Mouse (Mus musculus) spleen, postnatal 10 days (tissue): ENCODE results near the gene Ciao1.
"Not testable (repeated sequence)": the region's sequence is repeated elsewhere in the genome, so short reads cannot be mapped to it uniquely, and the experiment has no call there.

Experiments used
- DNase-seq, 2 experiments: peaks; one replicate each; pipeline ENCODE4 v3.0.0; 2021 to 2022; ENCODE audit warnings: low spot score in 2 of 2

Ciao1 gene

GRCm38 (mm10) chr2:127250291-127251008 is 2.8 kb upstream of the Ciao1 start:
- no peak for DNase-seq

GRCm38 (mm10) chr2:127248334-127249004 is 853 bp upstream of the Ciao1 start:
- peak; percentile 64 to 72 for DNase-seq

DNA sequence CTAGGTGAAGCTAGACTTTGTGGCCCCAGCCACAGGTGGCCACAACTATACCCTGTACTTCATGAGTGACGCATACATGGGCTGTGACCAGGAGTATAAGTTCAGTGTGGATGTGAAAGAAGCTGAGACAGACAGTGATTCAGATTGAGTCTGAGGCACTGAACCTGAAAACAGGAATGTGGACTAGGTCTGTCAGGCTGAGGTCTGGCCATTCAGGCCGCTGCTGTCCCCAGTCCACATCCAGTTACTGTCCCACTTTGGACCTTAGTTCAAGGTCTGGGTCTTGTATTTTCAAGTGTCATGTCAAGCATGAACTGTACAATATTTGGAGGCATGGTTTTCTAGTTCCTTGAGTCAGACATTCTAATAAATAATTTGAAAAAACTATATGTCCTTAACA is 7.6 kb downstream of the Ciao1 start:
- DNase-seq, result no peak

GRCm38 (mm10) chr2:127237897-127238610 is 9.6 kb downstream of the Ciao1 start:
- no peak for DNase-seq

- DNase-seq, result no peak
These were observed 22.4 kb downstream of the Ciao1 start for GRCm38 (mm10) chr2:127225261-127225660.

DNA sequence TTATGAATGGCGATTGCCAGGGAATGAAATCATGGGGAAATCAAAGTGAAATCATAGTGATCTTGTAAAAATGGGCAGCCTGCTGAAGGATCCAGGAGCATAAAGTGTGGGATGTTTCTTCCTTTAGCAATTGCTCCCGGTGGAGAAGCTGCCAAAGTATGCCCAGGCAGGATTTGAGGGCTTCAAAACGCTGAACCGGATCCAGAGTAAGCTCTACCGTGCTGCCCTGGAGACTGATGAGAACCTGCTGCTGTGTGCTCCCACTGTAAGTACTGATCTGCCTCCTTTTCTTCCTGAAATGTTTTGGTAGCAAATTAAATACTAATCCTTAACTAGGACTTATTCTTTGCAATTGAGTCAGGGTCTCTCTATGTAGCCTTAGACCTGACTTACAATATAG is 29.9 kb downstream of the Ciao1 start:
- DNase-seq, result no peak

GRCm38 (mm10) chr2:127210701-127211100 is 36.9 kb downstream of the Ciao1 start:
- DNase-seq, result no peak

DNA sequence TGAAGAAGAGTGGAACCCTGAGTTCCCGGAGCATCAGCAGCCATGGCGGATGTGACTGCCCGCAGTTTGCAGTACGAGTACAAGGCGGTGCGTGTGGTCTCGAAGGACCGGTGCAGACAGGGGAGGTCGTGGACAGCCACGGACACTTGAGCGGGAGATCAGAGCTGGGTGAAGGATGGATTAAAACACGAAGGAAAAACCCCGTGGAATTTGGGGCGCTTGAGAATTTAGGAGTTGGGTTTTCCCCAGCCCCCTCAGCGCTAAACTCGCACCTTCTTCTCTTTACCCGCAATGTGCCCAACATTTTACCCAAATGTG is 39.2 kb downstream of the Ciao1 start:
- no peak for DNase-seq

- DNase-seq, result peak; percentile 85 to 95
These were observed 39.8 kb downstream of the Ciao1 start, which contains the start of the genes 1810024B03Rik and Snrnp200 for GRCm38 (mm10) chr2:127207547-127208451. TSS of gene 1810024B03Rik (minus strand) at chr2:127208280. TSS of gene Snrnp200 (plus strand) at chr2:127208386.

DNA sequence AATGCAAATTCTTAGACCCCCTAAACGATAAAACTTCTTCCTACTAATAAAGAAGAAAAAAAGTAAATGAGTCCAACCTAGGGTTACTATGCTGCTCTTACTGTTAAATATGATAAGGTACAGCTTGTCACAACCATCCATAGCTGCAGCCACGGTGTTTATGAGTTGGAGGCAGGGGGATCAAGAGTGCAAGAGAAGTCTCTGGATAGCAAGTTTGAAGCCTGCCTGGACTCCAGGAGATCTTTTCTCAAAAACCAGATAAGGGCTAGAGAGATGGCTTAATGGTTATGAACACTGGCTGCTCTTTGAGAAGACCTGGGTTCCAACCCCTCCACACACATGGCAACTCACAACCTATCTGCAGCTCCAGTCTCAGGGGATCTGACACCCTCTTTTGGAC is 40.7 kb downstream of the Ciao1 start:
- no peak for DNase-seq

GRCm38 (mm10) chr2:127205936-127206335 is 41.7 kb downstream of the Ciao1 start:
- DNase-seq, result not testable (repeated sequence)

GRCm38 (mm10) chr2:127204932-127205331 is 42.7 kb downstream of the Ciao1 start:
- DNase-seq, result peak; percentile 46 to 70
